15 mouse cellular contexts compared by ENCODE assay signal in genomic region chr15:77886369-77887092, GRCm38 (mm10). TPM values are rescaled to one million over a fixed set of nuclear protein-coding genes. Genes with fewer than 3 reads are reported as not detected.
DNase-seq lines count a peak whose midpoint lies in the region; ATAC-seq and TF ChIP-seq lines count a peak whose summit lies in the region.
"Had no signal": no experiment of that assay in that cellular context is flagged by ENCODE, and none has a peak within 500 bp of the region (broad histone marks: within the 10 kb centered on the region; RNA-seq: fewer than 3 reads in every experiment).

No protein-coding gene starts in this region.

- no peak overlapping the region for H3K4me2 ChIP-seq in heart, embryonic 13.5 days
- no peak overlapping the region for H3K4me2 ChIP-seq in lung, postnatal 0 days (replicated peaks; ENCODE audit: low read depth, low read length)
- no peak overlapping the region for H3K4me2 ChIP-seq in intestine, embryonic 16.5 days (ENCODE audit: low read depth, low read length)
- H3K4me2 ChIP-seq: limb, embryonic 12.5 days had no signal

- TF ChIP-seq RAD21 in MEL (IDR thresholded peaks at IDR 0.05; ENCODE audit: low read depth, low read length), result no peak

- TF ChIP-seq EP300 in lung, postnatal 0 days (IDR thresholded peaks at IDR 0.05), result no peak
- no peak for TF ChIP-seq EP300 in MEL (IDR thresholded peaks at IDR 0.05; ENCODE audit: low read depth in 1 of 2, low read length in 2 of 2)

- no peak overlapping the region for H3K9ac ChIP-seq in heart, embryonic 13.5 days
- H3K9ac ChIP-seq in lung, postnatal 0 days (replicated peaks; ENCODE audit: low read depth), result no peak overlapping the region
- no peak overlapping the region for H3K9ac ChIP-seq in MEL (ENCODE audit: control insufficient read depth, low read depth, low read length, poor library complexity, severe bottlenecking)
- no peak overlapping the region for H3K9ac ChIP-seq in intestine, embryonic 16.5 days (ENCODE audit: low read depth, low read length)
- H3K9ac ChIP-seq: limb, embryonic 12.5 days had no signal

- H3K9me3 ChIP-seq in heart, embryonic 13.5 days, result no peaks in the 10 kb centered on the region
- H3K9me3 ChIP-seq in lung, postnatal 0 days (ENCODE audit: low read length), result no peaks in the 10 kb centered on the region
- H3K9me3 ChIP-seq in MEL (replicated peaks; ENCODE audit: insufficient read depth, low read length), result no peaks in the 10 kb centered on the region
- H3K9me3 ChIP-seq in intestine, embryonic 16.5 days (ENCODE audit: control insufficient read depth, low read length), result no peaks in the 10 kb centered on the region
- H3K9me3 ChIP-seq: limb, embryonic 12.5 days had no signal

- no peaks in the 10 kb centered on the region for H3K36me3 ChIP-seq in heart, embryonic 13.5 days
- no peaks in the 10 kb centered on the region for H3K36me3 ChIP-seq in lung, postnatal 0 days (ENCODE audit: insufficient read depth, low read length)
- H3K36me3 ChIP-seq in MEL (ENCODE audit: control insufficient read depth in 1 of 2, insufficient read depth in 2 of 2, low read length in 2 of 2), result peaks cover 0 to 31% of the 10 kb centered on the region in 2 experiments; a peak in 2 of 4 replicates
- H3K36me3 ChIP-seq in intestine, embryonic 16.5 days (ENCODE audit: control insufficient read depth, insufficient read depth, low read length), result no peaks in the 10 kb centered on the region
- H3K36me3 ChIP-seq in thymus, adult 2 months (ENCODE audit: control insufficient read depth, insufficient read depth, low read length), result no peaks in the 10 kb centered on the region
- H3K36me3 ChIP-seq: limb, embryonic 12.5 days had no signal

- H3K4me3 ChIP-seq in heart, embryonic 13.5 days, result no peak overlapping the region
- H3K4me3 ChIP-seq in lung, postnatal 0 days (ENCODE audit: low read depth, low read length), result no peak overlapping the region
- H3K4me3 ChIP-seq in MEL (ENCODE audit: control insufficient read depth in 1 of 2, insufficient read depth in 1 of 2, low read depth in 2 of 2, low read length in 2 of 2), result no peak overlapping the region
- no peak overlapping the region for H3K4me3 ChIP-seq in intestine, embryonic 16.5 days (ENCODE audit: low read length)
- H3K4me3 ChIP-seq in thymus, adult 2 months (ENCODE audit: control insufficient read depth, insufficient read depth, low read length), result no peak overlapping the region
- H3K4me3 ChIP-seq: erythroblast, embryonic 14.5 days; limb, embryonic 12.5 days had no signal

- WGBS in heart, embryonic 13.5 days, result 93% methylated on average over 4 of the region's 5 CpGs
- WGBS in lung, postnatal 0 days, result 94% methylated on average over 4 of the region's 5 CpGs
- WGBS in intestine, embryonic 16.5 days, result 92% methylated on average over 4 of the region's 5 CpGs
- 93% methylated on average over 4 of the region's 5 CpGs for WGBS in thymus, adult 2 months

- TF ChIP-seq POLR2A in MEL (IDR thresholded peaks at IDR 0.05; ENCODE audit: control insufficient read depth in 1 of 2, insufficient read depth in 1 of 2, low read depth in 1 of 2, low read length in 2 of 2, poor library complexity in 1 of 2), result no peak
- TF ChIP-seq POLR2A in thymus, adult 2 months (IDR thresholded peaks at IDR 0.05; ENCODE audit: control insufficient read depth, extremely low read depth, insufficient read depth, low read length, poor library complexity), result no peak

- H3K79me2 ChIP-seq in MEL (ENCODE audit: control insufficient read depth, insufficient read depth, low read length, poor library complexity), result no peaks in the 10 kb centered on the region

- TF ChIP-seq CTCF in lung, postnatal 0 days (IDR thresholded peaks at IDR 0.05), result 0 out of 2 replicates have a peak, but pooled peaks have one; percentile 7
- no peak for TF ChIP-seq CTCF in MEL (IDR thresholded peaks at IDR 0.05 in 2 of 3, conservative IDR thresholded peaks at IDR 0.05 in 1 of 3; ENCODE audit: control insufficient read depth in 1 of 3, insufficient read depth in 1 of 3, low read depth in 2 of 3, low read length in 3 of 3, poor library complexity in 1 of 3, severe bottlenecking in 1 of 3)
- no peak for TF ChIP-seq CTCF in thymus, adult 2 months (IDR thresholded peaks at IDR 0.05; ENCODE audit: borderline replicate concordance, control insufficient read depth, extremely low read depth, insufficient read depth, low read length, poor library complexity)

- peaks cover 32% of the 10 kb centered on the region for H3K4me1 ChIP-seq in heart, embryonic 13.5 days
- peaks cover 19% of the 10 kb centered on the region; the same call in 1 of the 2 replicates for H3K4me1 ChIP-seq in lung, postnatal 0 days (ENCODE audit: insufficient read depth, low read depth, low read length)
- peaks cover 22 to 48% of the 10 kb centered on the region in 2 experiments for H3K4me1 ChIP-seq in MEL (ENCODE audit: control insufficient read depth in 1 of 2, insufficient read depth in 2 of 2, low read length in 2 of 2)
- peaks cover 30% of the 10 kb centered on the region for H3K4me1 ChIP-seq in intestine, embryonic 16.5 days (ENCODE audit: control insufficient read depth, insufficient read depth, low read length)
- no peaks in the 10 kb centered on the region; the same call in 1 of the 2 replicates for H3K4me1 ChIP-seq in thymus, adult 2 months (replicated peaks; ENCODE audit: control insufficient read depth, insufficient read depth, low read length)

- H3K27me3 ChIP-seq in heart, embryonic 13.5 days (replicated peaks), result no peaks in the 10 kb centered on the region
- H3K27me3 ChIP-seq in lung, postnatal 0 days (replicated peaks; ENCODE audit: insufficient read depth, low read length), result no peaks in the 10 kb centered on the region
- no peaks in the 10 kb centered on the region for H3K27me3 ChIP-seq in MEL (ENCODE audit: control insufficient read depth in 1 of 2, insufficient read depth in 2 of 2, low read length in 2 of 2)
- H3K27me3 ChIP-seq in intestine, embryonic 16.5 days (replicated peaks; ENCODE audit: control insufficient read depth, insufficient read depth, low read length), result no peaks in the 10 kb centered on the region
- H3K27me3 ChIP-seq in thymus, adult 2 months (ENCODE audit: control insufficient read depth, insufficient read depth, low read length), result no peaks in the 10 kb centered on the region
- H3K27me3 ChIP-seq: limb, embryonic 12.5 days had no signal

- no peak for DNase-seq in heart, adult 8-10 months (ENCODE audit: low spot score)
- DNase-seq in lung, postnatal 0 days (ENCODE audit: low spot score), result no peak
- DNase-seq in lung, postnatal 25 days (ENCODE audit: low spot score), result no peak
- peak; percentile 64 for DNase-seq in MEL (ENCODE audit: low read depth, low spot score)
- no peak for DNase-seq in thymus, adult 2 months
- no peak for DNase-seq in urinary bladder, adult 18-20 months (ENCODE audit: low spot score in 2 of 2)
- DNase-seq: cerebellum, adult 11 months; heart, postnatal 14 days; lung, postnatal 14 days; thymus, postnatal 4 days had no signal

- ATAC-seq in heart, embryonic 13.5 days (ENCODE audit: extremely low read depth, insufficient number of reproducible peaks, low FRiP score, low TSS enrichment), result no peak
- no peak for ATAC-seq in lung, postnatal 0 days
- no peak for ATAC-seq in intestine, embryonic 16.5 days
- ATAC-seq: midbrain, embryonic 16.5 days had no signal

- H3K27ac ChIP-seq in heart, embryonic 13.5 days (replicated peaks), result peak overlapping the region; percentile 28
- H3K27ac ChIP-seq in lung, postnatal 0 days (ENCODE audit: low read length), result no peak overlapping the region
- H3K27ac ChIP-seq in MEL (ENCODE audit: control insufficient read depth, low read depth, low read length), result peak overlapping the region; percentile 50; the same call in 1 of the 2 replicates
- 0 out of 2 replicates have a peak overlapping the region, but pooled peaks have one; percentile 18 for H3K27ac ChIP-seq in intestine, embryonic 16.5 days (ENCODE audit: low read length)
- no peak overlapping the region for H3K27ac ChIP-seq in thymus, adult 2 months (ENCODE audit: control insufficient read depth, insufficient read depth, low read length)
- H3K27ac ChIP-seq: limb, embryonic 12.5 days had no signal

TF ChIP-seq in MEL, 35 proteins besides CTCF, POLR2A, EP300 and RAD21:
- peak; percentile 13; the same call in 1 of the 2 replicates for TF ChIP-seq RCOR1 (IDR thresholded peaks at IDR 0.05; ENCODE audit: low read depth, low read length)
- no peak for TF ChIP-seq MAZ (IDR thresholded peaks at IDR 0.05; ENCODE audit: low read depth, low read length)
- TF ChIP-seq ZNF384 (IDR thresholded peaks at IDR 0.05; ENCODE audit: low read depth, low read length), result no peak
- TF ChIP-seq MEF2A (IDR thresholded peaks at IDR 0.05; ENCODE audit: extremely low read depth, insufficient replicate concordance, low read depth, low read length, poor library complexity, severe bottlenecking), result no peak
- TF ChIP-seq TAL1 (IDR thresholded peaks at IDR 0.05; ENCODE audit: low read length), result no peak
- TF ChIP-seq USF1 (IDR thresholded peaks at IDR 0.05; ENCODE audit: low read depth, low read length), result no peak
- TF ChIP-seq ETS1 (IDR thresholded peaks at IDR 0.05; ENCODE audit: low read depth, low read length), result peak; percentile 38; the same call in 1 of the 2 replicates

RNA-seq across cellular contexts. Expression of gene Txn2, which starts 42.3 kb away (rescaled TPM):
- 248 and 278 TPM in 2 replicates for polyA plus RNA-seq in heart, embryonic 13.5 days (2015; fragmentation: Nextera tagmentation; extraction: Ambion mirVana)
- total RNA-seq in heart, adult 8-10 months (2022), result 100 to 1,000 TPM; 303 to 339 (median 309) TPM
- polyA plus RNA-seq in lung, postnatal 0 days (2015; fragmentation: Nextera tagmentation; extraction: Ambion mirVana), result 121 and 122 TPM in 2 replicates
- 188 and 207 TPM in 2 replicates for total RNA-seq in MEL (2012; rRNA removed)
- 100 to 1,000 TPM; 114 to 416 TPM for polyA plus RNA-seq in MEL (2012; ENCODE audit: insufficient read depth in 1 of 2, insufficient read length in 2 of 2, low read depth in 1 of 2, low replicate concordance in 2 of 2, missing spikeins in 1 of 2)
- polyA plus RNA-seq in intestine, embryonic 16.5 days (2015; fragmentation: Nextera tagmentation; extraction: Ambion mirVana), result 357 and 388 TPM in 2 replicates
- 249 and 253 TPM in 2 replicates for polyA plus RNA-seq in thymus, adult 2 months (2012; rRNA removed)

RNA-seq across cellular contexts. Expression of gene Myh9, which starts 44.6 kb away (rescaled TPM):
- polyA plus RNA-seq in heart, embryonic 13.5 days (2015; fragmentation: Nextera tagmentation; extraction: Ambion mirVana), result 24.8 and 25.0 TPM in 2 replicates
- total RNA-seq in heart, adult 8-10 months (2022), result 100 to 1,000 TPM in 1 of 4 experiments, 10 to 100 TPM in 3; 72.5 to 127 (median 97.2) TPM
- polyA plus RNA-seq in lung, postnatal 0 days (2015; fragmentation: Nextera tagmentation; extraction: Ambion mirVana), result 59.3 and 67.3 TPM in 2 replicates
- 59.3 and 65.1 TPM in 2 replicates for total RNA-seq in MEL (2012; rRNA removed)
- polyA plus RNA-seq in MEL (2012; ENCODE audit: insufficient read depth in 1 of 2, insufficient read length in 2 of 2, low read depth in 1 of 2, low replicate concordance in 2 of 2, missing spikeins in 1 of 2), result 100 to 1,000 TPM; 158 to 176 TPM
- polyA plus RNA-seq in intestine, embryonic 16.5 days (2015; fragmentation: Nextera tagmentation; extraction: Ambion mirVana), result 39.1 and 43.8 TPM in 2 replicates
- polyA plus RNA-seq in thymus, adult 2 months (2012; rRNA removed), result 167 and 193 TPM in 2 replicates

Comparison
In these comparisons a context has a peak if more than half of its experiments do, and no peak if none do; other contexts are left out.
1. H3K27ac ChIP-seq: peak in heart, embryonic 13.5 days (single experiment), MEL (single experiment) and intestine, embryonic 16.5 days (single experiment); none in lung, postnatal 0 days (single experiment) and thymus, adult 2 months (single experiment).